7 mouse cellular contexts compared by ENCODE assay signal in genomic region chr12:81631661-81632401, GRCm38 (mm10). TPM values are rescaled to one million over a fixed set of nuclear protein-coding genes. Genes with fewer than 3 reads are reported as not detected.
DNase-seq lines count a peak whose midpoint lies in the region; ATAC-seq and TF ChIP-seq lines count a peak whose summit lies in the region.

No protein-coding gene starts in this region.

- H3K4me1 ChIP-seq in thymus, adult 2 months (replicated peaks; ENCODE audit: control insufficient read depth, insufficient read depth, low read length), result no peaks in the 10 kb centered on the region
- H3K4me1 ChIP-seq in heart, embryonic 13.5 days, result peaks cover 17% of the 10 kb centered on the region
- peaks cover 23% of the 10 kb centered on the region for H3K4me1 ChIP-seq in midbrain, embryonic 13.5 days (replicated peaks)

- H3K27ac ChIP-seq in thymus, adult 2 months (ENCODE audit: control insufficient read depth, insufficient read depth, low read length), result no peak overlapping the region
- no peak overlapping the region for H3K27ac ChIP-seq in heart, embryonic 13.5 days (replicated peaks)
- H3K27ac ChIP-seq in midbrain, embryonic 13.5 days, result peak overlapping the region; percentile 95

- TF ChIP-seq CTCF in thymus, adult 2 months (IDR thresholded peaks at IDR 0.05; ENCODE audit: borderline replicate concordance, control insufficient read depth, extremely low read depth, insufficient read depth, low read length, poor library complexity), result no peak

- H3K4me3 ChIP-seq in thymus, adult 2 months (ENCODE audit: control insufficient read depth, insufficient read depth, low read length), result 0 out of 2 replicates have a peak overlapping the region, but pooled peaks have one; percentile 6
- H3K4me3 ChIP-seq in heart, embryonic 13.5 days, result peak overlapping the region; percentile 63
- peak overlapping the region; percentile 72 for H3K4me3 ChIP-seq in midbrain, embryonic 13.5 days (replicated peaks)

- no peak for TF ChIP-seq POLR2A in thymus, adult 2 months (IDR thresholded peaks at IDR 0.05; ENCODE audit: control insufficient read depth, extremely low read depth, insufficient read depth, low read length, poor library complexity)

- intact Hi-C loops in left cerebral cortex, postnatal 4 days (cut with DNase I), result no loop called here

- H3K9me3 ChIP-seq in heart, embryonic 13.5 days, result no peaks in the 10 kb centered on the region
- H3K9me3 ChIP-seq in midbrain, embryonic 13.5 days, result no peaks in the 10 kb centered on the region

- peaks cover 17% of the 10 kb centered on the region for H3K27me3 ChIP-seq in thymus, adult 2 months (ENCODE audit: control insufficient read depth, insufficient read depth, low read length)
- peaks cover 78% of the 10 kb centered on the region for H3K27me3 ChIP-seq in heart, embryonic 13.5 days (replicated peaks)
- peaks cover 13% of the 10 kb centered on the region for H3K27me3 ChIP-seq in midbrain, embryonic 13.5 days

- peak overlapping the region; percentile 97 for H3K4me2 ChIP-seq in heart, embryonic 13.5 days
- H3K4me2 ChIP-seq in midbrain, embryonic 13.5 days (replicated peaks), result peak overlapping the region; percentile 90

- H3K36me3 ChIP-seq in thymus, adult 2 months (ENCODE audit: control insufficient read depth, insufficient read depth, low read length), result no peaks in the 10 kb centered on the region
- H3K36me3 ChIP-seq in heart, embryonic 13.5 days, result no peaks in the 10 kb centered on the region
- H3K36me3 ChIP-seq in midbrain, embryonic 13.5 days, result no peaks in the 10 kb centered on the region

- 9% methylated on average over 31 of the region's 31 CpGs for WGBS in thymus, adult 2 months
- WGBS in heart, embryonic 13.5 days, result 3% methylated on average over 30 of the region's 31 CpGs
- WGBS in midbrain, embryonic 13.5 days, result 1% methylated on average over 31 of the region's 31 CpGs

- H3K9ac ChIP-seq in heart, embryonic 13.5 days, result peak overlapping the region; percentile 73
- H3K9ac ChIP-seq in midbrain, embryonic 13.5 days (replicated peaks), result peak overlapping the region; percentile 88

- DNase-seq in thymus, adult 2 months, result no peak
- DNase-seq in thymus, postnatal 0 days (ENCODE audit: low spot score), result no peak
- DNase-seq in cerebellum, postnatal 14 days, result peak; percentile 76 to 77
- peak; percentile 49 for DNase-seq in left cerebral cortex, postnatal 4 days
- DNase-seq in c-Kit-positive CD71-positive TER-119-positive erythroid progenitor cells, embryonic 14.5 days (ENCODE audit: low spot score), result no peak

- no peak for ATAC-seq in heart, embryonic 13.5 days (ENCODE audit: extremely low read depth, insufficient number of reproducible peaks, low FRiP score, low TSS enrichment)
- ATAC-seq in midbrain, embryonic 13.5 days, result peak; percentile 54

RNA-seq across cellular contexts. Expression of gene Ttc9, which starts 0.8 kb away (rescaled TPM):
- polyA plus RNA-seq in thymus, adult 2 months (2012; rRNA removed), result 0.34 and 0.71 TPM in 2 replicates
- polyA plus RNA-seq in thymus, postnatal 0 days (2015; fragmentation: Nextera tagmentation; extraction: Ambion mirVana), result 0.13 and 0.44 TPM in 2 replicates
- 3.9 and 5.1 TPM in 2 replicates for polyA plus RNA-seq in heart, embryonic 13.5 days (2015; fragmentation: Nextera tagmentation; extraction: Ambion mirVana)
- total RNA-seq in left cerebral cortex, postnatal 4 days (2021), result 10 to 100 TPM; 82.0 to 83.6 TPM
- 6.5 and 6.9 TPM in 2 replicates for polyA plus RNA-seq in midbrain, embryonic 13.5 days (2015; fragmentation: Nextera tagmentation; extraction: Ambion mirVana)

RNA-seq across cellular contexts. Expression of gene Med6, which starts 37.0 kb away (rescaled TPM):
- polyA plus RNA-seq in thymus, adult 2 months (2012; rRNA removed), result 8.4 and 9.2 TPM in 2 replicates
- polyA plus RNA-seq in thymus, postnatal 0 days (2015; fragmentation: Nextera tagmentation; extraction: Ambion mirVana), result 42.4 and 44.0 TPM in 2 replicates
- polyA plus RNA-seq in heart, embryonic 13.5 days (2015; fragmentation: Nextera tagmentation; extraction: Ambion mirVana), result 54.3 and 55.2 TPM in 2 replicates
- 10 to 100 TPM; 22.4 to 28.1 TPM for total RNA-seq in left cerebral cortex, postnatal 4 days (2021)
- 58.6 and 64.0 TPM in 2 replicates for polyA plus RNA-seq in midbrain, embryonic 13.5 days (2015; fragmentation: Nextera tagmentation; extraction: Ambion mirVana)

Comparison
In these comparisons a context has a peak if more than half of its experiments do, and no peak if none do; other contexts are left out.
1. DNase-seq: peak in cerebellum, postnatal 14 days (2 of 2) and left cerebral cortex, postnatal 4 days (single experiment); none in thymus, adult 2 months (single experiment), thymus, postnatal 0 days (single experiment) and c-Kit-positive CD71-positive TER-119-positive erythroid progenitor cells, embryonic 14.5 days (single experiment).
2. H3K4me3 ChIP-seq: peak in every context shown above with its lines; median percentile 72 in midbrain, embryonic 13.5 days; 63 in heart, embryonic 13.5 days; 6 in thymus, adult 2 months.